Mouse (Mus musculus) induced T-regulatory cell, adult 2 months (primary cell): ENCODE results near the gene Tmem39a.
A peak's percentile ranks its signal among the peaks of the same experiment; 100 is the strongest.

Experiments used
- DNase-seq: peaks from one replicate; pipeline ENCODE4 v3.0.0-alpha.2; 2012; ENCODE audit warnings: low read depth

Gene Tmem39a

DNA sequence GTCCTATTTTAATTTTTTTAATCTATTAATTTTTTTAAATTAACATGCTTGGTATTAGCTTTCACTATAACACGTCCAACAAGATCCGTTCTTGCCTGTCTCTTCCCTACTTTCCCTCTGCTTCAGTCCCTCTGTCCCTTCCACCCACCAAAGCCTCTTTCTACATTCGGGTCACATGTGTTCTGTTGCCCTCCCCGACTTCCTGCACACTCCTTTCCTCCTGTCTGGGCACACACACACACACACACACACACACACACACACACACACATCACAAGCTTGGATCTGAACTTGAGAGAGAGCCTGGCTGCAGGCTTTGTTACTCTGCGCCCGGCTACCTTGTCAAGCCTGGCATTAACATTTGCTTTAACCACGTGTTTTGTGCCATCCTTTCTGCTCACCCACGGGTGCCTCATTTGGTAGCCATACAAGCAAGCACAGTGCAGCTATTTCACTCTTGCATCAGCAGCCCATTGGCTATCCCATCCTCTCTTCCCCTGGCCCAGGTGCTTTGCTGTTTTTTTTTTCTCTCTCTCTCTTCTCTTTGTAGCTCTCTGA lies 77.4 kb downstream of the Tmem39a start:
- peak; percentile 64 for DNase-seq

DNA sequence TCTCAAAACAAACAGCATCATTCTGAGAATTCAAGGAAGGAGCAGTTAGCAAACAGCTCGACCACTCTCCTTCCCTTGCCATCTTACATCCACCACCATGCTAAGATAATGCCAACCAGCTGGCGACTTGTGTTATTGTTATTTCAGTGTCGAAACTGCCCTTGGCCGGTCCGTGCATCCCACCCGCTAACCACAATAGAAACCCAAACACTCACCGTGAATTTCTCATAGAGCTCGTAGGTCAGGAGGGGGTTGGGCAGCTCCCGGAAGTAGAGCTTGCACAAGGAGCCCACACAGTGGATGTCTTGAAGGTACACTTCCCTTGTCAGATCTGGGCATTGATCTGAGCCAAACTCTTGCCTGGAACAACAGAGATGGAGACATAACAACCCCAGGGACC lies 78.2 kb downstream of the Tmem39a start:
- peak; percentile 74 for DNase-seq

DNA sequence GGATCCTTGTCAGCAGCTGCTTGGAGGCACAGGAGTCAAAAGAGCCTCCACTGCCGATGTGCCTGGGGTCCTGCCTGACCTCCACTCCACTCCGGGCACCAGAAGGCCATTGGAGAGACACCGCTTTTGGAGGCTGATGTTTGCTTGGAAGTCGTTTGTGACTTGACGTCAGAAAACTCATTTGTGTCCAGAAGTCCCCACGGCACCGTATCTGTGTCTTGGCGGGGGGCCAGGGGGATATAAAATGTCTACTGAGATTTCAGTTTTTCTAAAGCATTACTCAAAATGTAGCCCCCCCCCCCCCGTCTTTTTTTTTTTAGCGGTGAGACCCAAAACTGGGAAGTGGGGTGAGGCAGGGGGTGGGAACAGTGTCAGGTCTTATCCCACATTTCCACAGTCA lies 78.6 kb downstream of the Tmem39a start:
- no peak for DNase-seq
